Mouse (Mus musculus) cerebellum, adult 18-20 months (tissue): ENCODE data around the gene Tgfbr3.

ENCODE experiments used
- DNase-seq, 2 experiments: peaks; one replicate each; pipeline ENCODE4 v3.0.0; 2021

The Tgfbr3 gene

DNA sequence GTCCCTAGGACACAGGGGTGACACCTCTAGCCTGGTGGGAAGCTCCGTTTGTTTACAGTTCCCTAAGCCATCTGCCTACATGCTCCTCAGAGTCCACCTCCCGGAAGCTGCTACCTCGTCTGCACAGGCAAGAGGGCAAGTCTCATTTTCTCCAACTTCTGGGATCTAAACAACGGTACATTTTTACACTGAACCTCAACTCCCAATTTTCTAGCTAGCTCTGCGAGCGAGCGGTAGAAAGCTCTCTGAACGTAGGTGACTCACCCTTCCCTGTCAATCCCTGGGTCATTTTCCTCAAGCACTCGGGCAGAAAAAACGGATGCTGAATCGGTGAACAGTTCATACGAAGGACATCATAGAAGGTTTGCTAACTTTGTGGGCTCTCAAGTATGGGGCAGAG, 122.1 kb downstream of the Tgfbr3 start:
- peak; percentile 21 to 48 for DNase-seq

DNA sequence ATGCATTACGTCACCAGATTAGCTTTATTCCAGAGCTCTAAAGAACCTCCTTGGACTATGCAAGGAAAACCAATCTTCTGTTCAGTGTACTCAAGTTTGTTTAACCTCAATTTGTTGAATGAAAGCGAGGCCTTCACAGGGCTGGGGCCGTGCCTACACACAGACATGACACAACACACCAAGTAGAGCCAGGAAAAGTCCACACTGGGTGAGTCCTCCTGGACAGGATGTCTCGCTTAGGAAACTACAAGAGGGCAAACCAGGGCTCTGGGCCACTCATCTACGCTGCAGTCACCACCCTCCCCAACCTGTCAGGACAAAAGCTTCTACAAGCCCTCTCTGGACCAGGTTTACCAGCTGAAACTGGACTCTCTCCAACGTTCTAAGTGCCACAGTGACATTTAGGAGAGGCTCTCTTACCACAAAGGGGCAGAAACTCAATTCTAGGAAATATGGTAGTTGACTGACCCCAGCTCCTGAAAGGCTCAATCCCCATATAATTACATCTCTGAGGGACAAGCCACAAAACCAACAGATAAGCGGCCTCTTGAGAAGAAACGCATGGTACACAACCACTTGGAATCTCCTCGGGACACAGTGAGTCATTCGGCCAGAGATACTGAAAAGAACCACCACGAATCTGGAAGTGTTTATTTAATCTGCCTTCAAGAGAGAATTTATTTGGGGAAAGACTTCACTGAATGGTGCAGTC, 122.6 kb downstream of the Tgfbr3 start:
- peak in 1 of 2 experiments; percentile 16 for DNase-seq

DNA sequence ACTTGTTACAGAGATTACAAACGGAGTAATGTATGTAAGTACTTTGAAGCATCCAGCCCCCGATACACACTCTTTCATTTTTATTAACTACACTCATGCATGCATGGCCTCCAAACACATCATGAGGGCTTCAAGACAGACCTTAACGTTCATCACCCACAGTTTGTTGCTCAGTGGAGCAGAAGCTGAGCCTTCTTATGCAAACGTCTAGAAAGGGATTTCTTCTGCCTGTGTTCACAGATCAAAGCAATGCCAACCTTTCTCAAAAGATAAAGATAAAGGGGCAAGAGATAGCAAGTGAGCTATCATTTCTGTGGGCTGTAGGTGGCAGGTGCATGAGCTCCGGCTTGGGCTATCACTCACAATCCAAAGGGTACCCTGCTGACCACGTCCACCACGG, 123.7 kb downstream of the Tgfbr3 start:
- no peak for DNase-seq

DNA sequence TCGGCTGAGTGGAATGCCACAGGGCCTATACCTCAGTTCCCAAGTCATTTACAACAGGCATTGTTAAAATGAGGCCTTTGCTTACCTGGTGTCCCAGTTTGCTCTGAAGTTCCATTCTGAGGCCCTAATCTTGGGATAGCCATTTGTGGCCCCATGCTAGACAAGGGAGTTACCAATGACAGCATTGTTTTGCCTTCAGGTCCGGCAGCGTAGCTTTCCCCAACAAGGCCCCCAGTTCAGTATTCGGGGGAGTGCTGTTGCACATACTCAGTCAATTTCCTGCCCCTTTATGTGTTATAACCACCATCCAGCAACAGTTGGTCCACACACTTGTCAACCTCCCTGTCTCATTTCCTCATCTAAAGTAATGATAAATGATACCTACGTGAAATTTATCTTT, 124.2 kb downstream of the Tgfbr3 start:
- no peak for DNase-seq

DNA sequence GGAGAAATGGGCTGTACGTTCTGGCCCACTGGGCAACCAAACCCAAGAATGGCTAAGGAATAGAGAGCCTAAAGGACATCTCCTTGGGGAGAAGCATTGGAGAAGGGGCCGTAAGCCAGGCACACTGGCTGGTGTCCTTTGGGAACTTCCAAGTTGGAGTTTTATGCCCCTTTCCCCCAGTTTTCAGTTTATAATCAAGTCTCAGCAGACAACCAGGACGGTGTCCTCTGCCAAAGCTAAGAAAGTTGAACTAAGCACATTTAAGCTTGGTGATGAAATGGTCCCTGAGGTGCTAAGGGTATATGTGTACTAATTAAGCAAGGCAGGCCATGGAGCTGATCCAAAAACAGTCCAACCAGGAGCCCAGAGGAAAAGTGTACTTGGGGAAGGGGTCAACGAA, 124.6 kb downstream of the Tgfbr3 start:
- no peak for DNase-seq

DNA sequence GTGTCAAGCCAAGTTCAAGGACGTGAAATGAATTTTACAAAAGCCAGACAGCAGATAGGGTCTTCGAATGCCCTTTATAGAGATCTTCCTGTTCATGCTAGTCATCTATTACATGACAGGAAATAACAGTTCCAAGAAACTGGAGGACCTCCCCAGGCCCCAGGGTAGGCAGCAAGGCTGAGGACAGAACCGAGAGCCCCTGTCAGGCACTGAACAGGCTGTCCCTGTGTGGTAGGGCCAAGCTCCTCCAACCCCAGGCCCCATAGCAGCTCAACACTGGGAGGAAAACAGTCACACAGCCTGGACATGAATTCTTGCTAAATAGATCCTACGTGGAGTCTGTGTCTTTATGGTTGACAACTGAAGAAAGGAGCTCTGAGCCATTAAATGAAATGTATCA, 125.3 kb downstream of the Tgfbr3 start:
- no peak for DNase-seq

DNA sequence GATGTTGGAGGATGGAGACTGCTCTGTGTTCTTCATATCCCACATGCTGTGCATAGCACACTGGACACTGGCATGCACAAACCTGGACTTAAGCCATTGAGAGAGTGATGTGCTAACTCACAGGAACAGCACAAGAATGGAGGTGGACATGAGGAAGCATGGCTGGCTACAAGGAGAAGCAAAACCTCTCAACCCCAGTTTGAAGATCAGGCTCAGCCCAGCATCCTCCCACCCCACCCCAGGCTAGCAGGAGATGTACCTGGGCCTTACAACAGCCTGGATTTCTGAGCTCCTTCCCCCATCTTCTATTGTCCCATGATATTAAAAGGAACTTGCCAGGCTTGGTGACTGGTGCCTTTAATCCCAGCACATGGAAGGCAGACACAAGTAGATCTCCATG, 126.1 kb downstream of the Tgfbr3 start:
- no peak for DNase-seq

DNA sequence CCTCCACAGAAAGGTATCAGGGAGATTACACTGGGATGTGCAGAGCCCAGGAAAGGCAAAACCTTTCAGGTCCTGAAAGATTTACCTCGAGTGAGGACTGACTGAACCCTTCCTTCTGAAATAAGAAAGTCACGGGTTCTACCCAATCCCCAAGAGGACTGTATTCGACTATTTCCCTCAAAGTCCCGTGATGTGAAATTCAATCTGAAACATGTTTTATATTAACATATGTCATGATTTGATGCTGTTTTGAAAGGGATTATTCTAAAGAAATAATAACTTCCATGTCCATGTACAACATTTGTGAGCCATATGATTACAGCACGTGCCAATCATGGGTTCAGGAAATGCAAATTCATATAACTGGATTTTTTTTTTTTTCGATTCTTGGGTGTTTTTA, 126.6 kb downstream of the Tgfbr3 start:
- no peak for DNase-seq

DNA sequence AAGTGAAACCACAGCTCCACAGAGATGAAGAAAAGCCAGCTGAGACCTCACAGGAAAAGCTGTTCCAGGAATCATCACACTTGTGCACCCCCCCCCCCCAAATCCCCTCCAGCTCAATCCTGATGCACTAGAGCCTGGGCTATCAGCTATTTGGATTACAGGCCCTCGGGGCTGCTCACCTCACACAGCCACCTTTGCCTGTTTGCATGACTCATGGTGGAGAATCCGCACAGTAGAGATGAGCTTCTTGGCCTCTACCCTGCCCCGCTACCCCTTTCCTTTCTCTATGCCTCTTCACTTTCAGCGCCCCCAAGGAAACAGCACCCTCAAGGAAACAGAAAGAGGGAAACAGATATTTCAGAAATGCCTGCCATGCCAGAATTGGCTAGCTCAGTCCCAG, 127.1 kb downstream of the Tgfbr3 start:
- DNase-seq = no peak

DNA sequence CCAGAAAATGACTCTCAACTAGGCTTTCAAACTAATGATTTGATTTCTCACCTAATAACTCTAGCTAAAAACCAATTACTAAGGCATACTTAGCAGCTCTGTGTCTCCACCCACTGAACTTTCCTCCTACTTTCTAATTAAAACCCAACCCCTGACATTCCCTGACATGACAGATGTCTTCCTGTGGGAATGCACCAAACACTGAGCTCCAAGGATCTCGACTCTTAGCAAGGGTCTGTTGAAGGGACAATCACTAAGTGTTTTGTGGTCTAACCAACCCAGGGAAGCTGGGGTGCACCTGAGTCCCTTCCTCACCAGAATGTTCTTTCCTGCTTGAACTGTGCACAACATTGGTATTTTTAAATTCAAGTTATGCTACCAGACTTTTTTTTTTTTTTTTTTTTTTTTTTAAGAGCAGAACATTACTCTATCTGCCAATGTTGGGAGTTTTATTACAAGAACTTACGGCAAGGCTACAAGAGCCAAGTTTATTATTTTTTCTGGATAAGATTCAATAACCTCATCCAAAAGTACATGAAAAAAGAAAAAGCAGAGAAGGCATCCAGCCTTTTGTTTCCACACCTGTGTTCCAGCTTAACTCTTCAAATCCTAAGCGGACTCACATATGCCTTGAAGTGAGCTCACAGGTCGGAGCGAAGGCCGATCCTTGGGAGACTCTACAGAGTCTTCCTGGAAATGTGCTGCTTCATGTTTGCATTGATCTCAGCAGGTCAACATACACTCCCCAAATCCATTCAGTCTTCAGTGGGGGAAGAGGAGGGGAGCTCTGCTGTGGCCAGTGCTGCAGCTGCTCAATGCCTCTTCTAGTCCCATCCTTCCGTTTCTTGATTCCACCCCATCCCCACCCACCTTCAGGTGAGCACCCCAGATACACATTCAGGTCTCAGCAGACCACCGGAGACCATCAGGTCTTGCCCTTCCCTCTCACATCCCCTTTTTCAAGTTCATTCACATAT, 129.2 kb downstream of the Tgfbr3 start:
- no peak for DNase-seq

DNA sequence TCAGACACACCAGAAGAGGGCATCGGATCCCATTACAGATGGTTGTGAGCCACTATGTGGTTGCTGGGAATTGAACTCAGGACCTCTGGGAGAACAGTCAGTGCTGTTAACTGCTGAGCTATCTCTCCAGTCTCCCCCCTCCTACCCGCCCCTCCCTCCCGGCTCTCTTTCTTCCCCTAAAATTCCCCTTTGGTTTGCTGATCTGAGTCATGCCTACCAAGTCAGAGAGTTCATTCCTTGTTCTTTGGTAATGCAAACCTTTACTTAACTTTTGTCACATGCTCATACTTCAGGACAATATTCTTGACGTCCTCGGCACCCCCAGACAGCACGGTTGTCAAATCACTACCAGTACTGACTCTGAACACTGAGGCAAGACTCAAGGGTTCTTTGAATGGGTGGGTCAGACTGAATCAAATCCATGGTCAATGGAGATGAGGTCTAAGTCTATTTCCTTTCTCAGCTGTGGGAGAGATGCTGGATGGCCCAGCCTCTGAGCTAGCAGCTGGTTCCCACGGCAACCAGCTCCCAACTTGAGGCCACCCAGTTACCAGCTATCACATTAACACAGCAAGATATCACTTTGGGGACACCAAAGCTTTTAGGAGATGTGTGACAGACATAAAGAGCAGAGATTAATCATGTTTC, 130.8 kb downstream of the Tgfbr3 start:
- DNase-seq = no peak

DNA sequence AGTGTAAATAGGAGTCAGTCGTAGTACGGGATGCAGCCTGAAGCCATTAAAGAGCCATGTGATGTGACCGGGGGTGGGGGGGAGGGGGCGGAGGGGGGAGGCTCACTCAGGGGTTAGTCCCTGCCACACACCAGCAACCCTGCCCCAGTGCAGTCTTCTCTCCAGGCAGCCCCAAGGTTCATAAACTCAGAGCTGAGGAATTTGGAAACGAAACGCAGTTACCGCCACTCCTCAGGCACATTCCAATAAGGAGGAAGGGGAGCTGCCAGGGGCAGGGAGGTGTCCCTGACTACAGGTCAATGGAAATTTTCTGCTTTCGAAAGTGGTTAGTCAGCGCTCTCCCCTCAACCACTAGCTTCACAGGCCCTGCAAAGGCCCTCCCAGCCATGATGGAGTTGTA, 132.0 kb downstream of the Tgfbr3 start:
- DNase-seq = no peak

DNA sequence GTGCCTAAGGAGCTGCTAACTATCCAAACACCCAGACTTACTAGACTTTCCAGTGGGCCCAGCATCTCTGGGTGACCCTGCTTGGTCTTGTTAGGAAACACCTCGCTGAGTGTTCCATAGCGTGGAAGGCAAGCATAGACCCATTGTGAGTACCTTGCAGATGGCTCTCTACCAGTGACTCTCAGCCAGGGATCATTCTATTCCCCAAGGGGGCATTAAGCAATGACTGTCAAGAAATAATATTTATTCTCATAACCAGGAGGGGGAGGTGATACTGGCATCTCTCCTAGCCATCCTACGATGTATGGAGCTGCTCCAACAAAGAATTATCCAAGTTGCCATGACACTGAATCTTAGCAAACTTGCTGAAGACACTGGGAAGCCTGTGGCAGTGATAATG, 133.3 kb downstream of the Tgfbr3 start:
- DNase-seq = no peak

DNA sequence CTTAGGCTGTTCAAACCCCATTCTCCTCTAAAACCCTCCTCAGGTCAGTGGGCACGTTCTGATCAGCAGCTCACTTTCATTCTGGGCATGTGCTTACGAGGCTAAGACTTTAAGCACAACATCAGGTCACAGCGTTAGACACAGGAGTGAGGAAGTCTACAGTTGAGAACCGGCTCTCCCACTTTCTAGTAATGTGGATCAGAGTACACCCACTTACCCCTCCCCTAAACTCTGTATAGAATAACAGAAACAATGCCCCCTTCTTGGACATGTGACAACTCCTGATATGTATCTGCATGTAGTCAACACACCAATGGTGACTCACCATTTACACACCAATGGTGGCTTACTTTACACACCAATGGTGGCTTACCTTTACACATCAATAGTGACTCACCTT, 136.4 kb downstream of the Tgfbr3 start:
- DNase-seq = no peak

DNA sequence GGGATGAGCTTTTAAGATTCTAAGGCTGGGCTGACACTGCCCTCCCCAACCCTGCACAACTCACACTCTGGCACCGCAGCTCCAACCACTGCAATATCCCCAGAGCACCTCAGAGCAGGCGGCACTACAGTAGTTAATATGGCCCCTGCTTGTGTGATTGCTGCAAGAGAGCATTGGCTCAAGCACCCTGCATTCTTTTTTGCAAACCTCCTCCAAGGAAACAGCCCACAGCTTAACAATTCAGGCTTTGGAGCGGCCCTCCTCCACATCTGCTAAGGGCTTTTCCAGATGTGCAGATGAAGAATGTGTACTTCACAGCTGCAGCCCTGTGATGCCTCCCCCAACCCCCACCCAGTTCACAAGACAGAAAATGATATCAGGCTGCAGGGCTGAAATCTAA, 138.1 kb downstream of the Tgfbr3 start:
- DNase-seq = no peak

DNA sequence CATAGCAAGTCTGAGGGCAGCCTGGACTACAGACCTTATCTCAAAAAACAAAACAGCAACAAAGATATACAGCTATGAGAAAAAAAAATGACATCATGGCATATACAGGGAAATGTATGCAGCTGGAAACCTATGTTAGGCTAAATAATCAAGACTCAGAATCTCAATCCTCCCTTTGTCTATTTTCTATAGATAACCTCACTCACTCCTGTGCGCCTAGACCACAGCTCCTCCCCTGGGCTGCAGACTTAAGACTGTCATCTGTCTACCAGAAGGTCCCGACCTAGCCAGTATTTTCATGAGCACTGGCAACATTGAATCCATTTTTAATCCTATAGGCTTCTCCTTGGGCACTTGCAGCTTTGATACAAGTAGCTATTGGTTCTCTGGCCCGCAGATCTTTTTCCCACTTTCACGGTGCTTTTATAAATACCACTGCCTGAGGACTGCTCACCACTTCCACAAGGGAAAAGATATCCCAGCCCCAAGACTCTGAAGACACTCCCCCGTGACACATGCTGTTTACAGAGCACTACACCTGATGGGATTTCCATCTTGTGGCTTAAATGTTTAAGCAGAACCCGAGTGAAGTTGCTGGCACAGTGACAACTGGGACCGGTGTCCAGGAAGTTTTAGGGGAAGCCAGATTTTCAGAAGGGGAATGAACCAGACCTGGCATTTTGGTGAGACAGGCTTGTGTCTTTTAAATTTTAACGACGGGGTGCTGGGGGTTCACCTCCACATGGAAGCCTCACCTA, 138.7 kb downstream of the Tgfbr3 start:
- peak; percentile 22 to 26 for DNase-seq

DNA sequence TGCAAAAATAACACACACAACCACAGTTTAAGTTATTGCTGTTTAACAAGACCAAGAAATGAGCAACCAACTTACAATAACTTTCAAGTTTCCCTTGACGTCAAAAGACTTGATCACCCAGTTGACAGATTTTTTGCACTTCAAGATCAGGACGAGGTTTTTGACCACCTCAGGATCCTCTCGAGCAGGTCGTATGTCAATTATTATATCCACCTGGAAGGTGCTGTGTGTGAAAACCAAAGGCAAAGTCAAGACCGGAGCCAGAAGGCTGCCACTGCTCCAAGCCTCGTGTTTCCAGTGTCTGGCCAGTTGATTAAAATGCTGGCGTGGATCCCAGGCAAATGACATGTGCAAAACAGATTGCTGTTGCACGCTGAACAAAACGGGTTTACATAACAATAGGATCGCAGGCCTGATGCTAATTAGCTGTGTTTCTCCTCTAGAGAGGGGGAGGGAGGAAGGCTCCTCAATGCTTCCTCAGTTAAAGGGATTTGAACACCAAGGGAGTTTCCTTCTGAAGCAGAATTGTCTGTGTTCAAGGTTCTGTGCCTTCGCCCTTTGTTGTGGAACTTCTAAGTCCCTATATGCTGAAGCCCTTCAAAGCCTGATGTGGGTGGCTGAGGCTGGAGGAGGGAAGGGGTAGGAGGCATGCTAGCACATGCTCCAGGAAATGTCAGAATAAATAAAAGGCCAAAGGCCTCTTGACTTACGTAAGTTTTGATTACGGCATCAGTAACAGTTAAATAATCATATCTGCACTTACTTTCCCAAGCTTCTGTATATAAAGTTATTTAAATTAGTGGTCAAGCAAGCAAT, 141.3 kb downstream of the Tgfbr3 start:
- DNase-seq = peak; percentile 56 to 60

DNA sequence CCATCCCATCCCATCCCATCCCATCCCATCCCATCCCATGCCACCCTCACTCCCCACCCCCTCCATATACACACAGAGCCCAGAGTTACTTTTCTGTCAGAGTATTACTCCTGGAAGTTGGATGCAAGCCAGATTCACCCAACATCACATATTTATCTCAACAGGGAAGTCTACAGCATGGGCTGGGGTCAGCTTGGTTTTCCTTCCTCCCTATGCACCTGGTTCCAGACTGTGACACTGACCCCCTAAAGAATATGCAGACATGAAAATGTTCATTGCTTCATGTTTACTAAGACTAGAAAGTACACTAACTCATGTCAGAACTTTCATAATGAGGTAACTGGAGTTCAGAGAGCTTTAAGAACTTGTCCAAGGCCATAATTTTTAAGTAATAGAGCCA, 142.0 kb downstream of the Tgfbr3 start:
- no peak for DNase-seq

DNA sequence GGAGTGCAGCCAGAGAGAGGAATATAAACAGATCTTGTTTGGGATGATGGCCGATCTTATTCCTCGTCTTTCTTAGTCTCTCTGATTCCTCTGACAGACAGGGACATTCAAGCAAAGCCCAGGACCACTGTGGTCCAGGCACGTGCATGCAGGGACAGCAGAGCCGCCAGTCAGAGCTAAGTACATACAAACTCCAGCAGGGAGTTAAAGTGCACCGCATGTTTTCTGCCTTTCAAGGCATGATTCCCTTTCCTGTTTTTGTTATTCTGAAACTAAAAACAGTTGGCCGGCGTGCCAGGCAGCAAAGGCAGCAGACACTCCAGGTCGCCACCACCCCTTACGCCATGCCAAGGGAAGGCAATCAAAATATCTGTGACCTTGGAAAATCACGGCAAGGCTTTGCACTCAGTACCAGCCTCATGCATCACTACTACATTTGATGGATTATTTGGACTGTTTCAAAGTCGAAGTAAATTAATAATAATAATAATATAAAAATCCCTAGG, 143.3 kb downstream of the Tgfbr3 start:
- DNase-seq = no peak

DNA sequence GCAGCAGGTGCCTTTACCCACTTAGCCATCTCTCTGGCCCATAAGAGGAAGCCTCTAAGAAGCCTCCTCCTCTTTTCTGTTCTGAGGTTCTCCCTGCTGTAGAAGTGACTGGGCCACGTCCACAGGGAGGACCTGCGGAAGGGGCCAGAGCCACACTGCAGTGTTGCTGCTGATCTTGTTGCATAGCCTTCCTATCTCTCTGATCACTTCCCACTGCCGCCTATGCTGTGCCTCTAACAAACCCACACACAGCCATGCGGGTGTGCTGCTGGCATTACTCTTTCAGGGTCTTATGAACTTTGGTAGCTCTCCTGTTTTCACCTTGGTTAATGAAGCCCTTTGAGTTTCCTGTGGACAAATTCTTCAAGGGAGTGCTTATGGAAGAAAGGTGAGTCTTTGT, 144.3 kb downstream of the Tgfbr3 start:
- no peak for DNase-seq

DNA sequence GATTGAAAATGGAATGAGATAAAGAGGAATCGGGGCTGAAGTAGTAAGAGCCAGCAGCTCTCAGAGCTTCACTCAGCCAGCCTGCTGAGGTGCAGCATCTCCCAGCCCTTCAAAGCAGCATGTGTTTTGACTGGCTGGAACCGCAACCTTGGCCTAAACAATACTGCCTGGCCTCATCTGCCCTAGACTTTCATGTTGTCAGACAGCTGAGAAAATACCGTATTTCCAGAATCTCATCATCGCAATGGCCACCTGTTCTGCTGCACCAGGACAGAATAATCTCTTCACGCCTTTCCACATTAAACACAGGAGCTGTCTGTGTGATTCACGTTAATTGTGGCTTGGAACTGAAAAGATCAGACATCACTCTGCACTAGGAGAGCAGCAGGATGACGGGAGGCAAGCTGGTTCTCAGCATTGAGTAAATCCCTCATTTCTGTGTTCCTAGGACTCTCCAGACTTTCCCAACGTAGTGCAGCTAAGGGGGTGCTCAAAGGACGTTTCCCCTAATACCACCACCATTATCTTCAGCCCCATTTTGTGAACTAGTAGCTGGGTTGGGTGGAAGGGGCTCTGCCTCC, 145.1 kb downstream of the Tgfbr3 start:
- no peak for DNase-seq
